Mouse (Mus musculus): ENCODE measurements around the gene Pard3b.

DNA sequence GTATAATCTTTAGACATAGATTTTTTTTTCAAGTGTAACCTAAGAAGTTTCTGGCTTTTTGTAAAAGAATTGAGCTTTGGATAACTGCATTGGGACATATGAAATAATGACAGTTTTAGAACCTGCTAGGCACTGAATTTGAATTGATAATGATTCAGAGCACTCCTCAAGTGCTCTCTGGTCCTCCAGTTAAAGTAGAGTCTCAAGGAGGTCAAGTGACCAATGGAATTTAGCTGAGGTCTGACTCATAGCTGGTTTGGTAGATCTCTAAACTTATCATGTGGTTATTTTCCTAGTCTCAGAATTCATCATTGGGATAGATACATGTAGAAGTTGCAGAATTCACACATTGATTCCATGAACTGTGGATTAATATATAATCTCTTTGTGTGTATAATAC lies 642.0 kb downstream of the Pard3b start:
- TF ChIP-seq POLR2A (IDR thresholded peaks at IDR 0.05; ENCODE audit: low read depth, low read length) = no peak
- no peak for TF ChIP-seq CTCF (IDR thresholded peaks at IDR 0.05; ENCODE audit: extremely low read depth, insufficient read depth, insufficient read length, insufficient replicate concordance)

Data from spleen, adult 2 months (tissue).